9 mouse cellular contexts compared by ENCODE assay signal in the genomic region with DNA sequence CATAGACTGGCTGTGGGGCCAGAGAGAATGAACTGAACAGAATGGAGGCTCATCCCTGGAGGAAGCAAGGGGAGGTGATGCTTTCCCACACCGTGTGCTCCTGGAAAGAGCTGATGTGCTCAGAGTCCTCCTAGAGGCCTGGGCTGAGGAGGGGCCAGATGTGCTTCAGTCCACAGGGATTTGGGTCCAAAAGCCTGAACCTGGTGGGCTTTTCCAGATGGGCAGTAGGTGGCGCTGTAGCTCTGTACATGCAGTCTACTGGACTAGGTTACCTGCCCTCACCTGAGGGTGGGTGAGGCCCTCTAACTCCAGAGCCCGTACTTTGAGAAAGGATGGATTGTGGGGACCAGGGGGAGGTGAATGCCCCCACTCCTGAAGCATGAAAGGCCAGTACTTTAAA. TPM values are rescaled to one million over a fixed set of nuclear protein-coding genes. Genes with fewer than 3 reads are reported as not detected.
A peak's percentile ranks its signal among the peaks of the same experiment; 100 is the strongest.
DNase-seq lines count a peak whose midpoint lies in the region; ATAC-seq and TF ChIP-seq lines count a peak whose summit lies in the region.
"Had no signal": no experiment of that assay in that cellular context is flagged by ENCODE, and none has a peak within 500 bp of the region (broad histone marks: within the 10 kb centered on the region; RNA-seq: fewer than 3 reads in every experiment).

No protein-coding gene starts in this region.

- H3K36me3 ChIP-seq in embryonic facial prominence, embryonic 14.5 days (ENCODE audit: control insufficient read depth, insufficient read depth, low read length) = no peaks in the 10 kb centered on the region
- H3K36me3 ChIP-seq in hindbrain, embryonic 14.5 days (replicated peaks; ENCODE audit: control insufficient read depth, insufficient read depth) = no peaks in the 10 kb centered on the region
- H3K36me3 ChIP-seq in neural tube, embryonic 12.5 days = no peaks in the 10 kb centered on the region

- H3K4me1 ChIP-seq in bone marrow macrophage, adult 2 months (ENCODE audit: control insufficient read depth, insufficient read depth, low read length) = no peaks in the 10 kb centered on the region
- peaks cover 9% of the 10 kb centered on the region for H3K4me1 ChIP-seq in embryonic facial prominence, embryonic 14.5 days (ENCODE audit: control insufficient read depth, insufficient read depth, low read length)
- H3K4me1 ChIP-seq in hindbrain, embryonic 14.5 days (replicated peaks; ENCODE audit: control insufficient read depth, insufficient read depth, low read length) = 0 out of 2 replicates have a peak, but pooled peaks cover 3% of the 10 kb centered on the region
- peaks cover 6% of the 10 kb centered on the region; the same call in 1 of the 2 replicates for H3K4me1 ChIP-seq in neural tube, embryonic 12.5 days

- H3K4me3 ChIP-seq in bone marrow macrophage, adult 2 months (ENCODE audit: insufficient read depth, low read length) = no peak overlapping the region
- H3K4me3 ChIP-seq in embryonic facial prominence, embryonic 14.5 days (ENCODE audit: low read depth, low read length) = no peak overlapping the region
- no peak overlapping the region for H3K4me3 ChIP-seq in hindbrain, embryonic 14.5 days (replicated peaks; ENCODE audit: low read length)
- no peak overlapping the region for H3K4me3 ChIP-seq in neural tube, embryonic 12.5 days
- H3K4me3 ChIP-seq: megakaryocyte, embryonic 14.5 days had no signal

- intact Hi-C loops in left cerebral cortex, postnatal 4 days (cut with DNase I) = no loop called here

- no peaks in the 10 kb centered on the region for H3K27me3 ChIP-seq in embryonic facial prominence, embryonic 14.5 days (replicated peaks; ENCODE audit: control insufficient read depth, insufficient read depth, low read length)
- H3K27me3 ChIP-seq in hindbrain, embryonic 14.5 days (ENCODE audit: control insufficient read depth, insufficient read depth, low read length) = no peaks in the 10 kb centered on the region; the same call in 1 of the 2 replicates
- peaks cover 4% of the 10 kb centered on the region; the same call in 1 of the 2 replicates for H3K27me3 ChIP-seq in neural tube, embryonic 12.5 days (replicated peaks)

- no peak overlapping the region for H3K27ac ChIP-seq in bone marrow macrophage, adult 2 months (ENCODE audit: insufficient read depth, low read depth, low read length)
- no peak overlapping the region for H3K27ac ChIP-seq in embryonic facial prominence, embryonic 14.5 days (replicated peaks; ENCODE audit: low read depth, low read length)
- H3K27ac ChIP-seq in hindbrain, embryonic 14.5 days = no peak overlapping the region
- no peak overlapping the region for H3K27ac ChIP-seq in neural tube, embryonic 12.5 days

- DNase-seq in layer of hippocampus, adult 11-12 months (ENCODE audit: low spot score) = peak; percentile 61
- DNase-seq in layer of hippocampus, adult 9-10 months (ENCODE audit: low spot score) = no peak
- DNase-seq in embryonic facial prominence, embryonic 14.5 days (ENCODE audit: low spot score) = peak; percentile 75
- DNase-seq in hindbrain, embryonic 14.5 days (ENCODE audit: low spot score) = peak; percentile 73
- peak; percentile 70 for DNase-seq in left cerebral cortex, postnatal 4 days
- DNase-seq in thymus, postnatal 0 days (ENCODE audit: low spot score) = peak; percentile 67

- peak; percentile 99 for TF ChIP-seq CTCF in bone marrow macrophage, adult 2 months (IDR thresholded peaks at IDR 0.05; ENCODE audit: low read depth, low read length)

- no peak overlapping the region for H3K4me2 ChIP-seq in embryonic facial prominence, embryonic 14.5 days (ENCODE audit: low read depth, low read length)
- no peak overlapping the region for H3K4me2 ChIP-seq in hindbrain, embryonic 14.5 days (replicated peaks)
- H3K4me2 ChIP-seq in neural tube, embryonic 12.5 days (replicated peaks) = no peak overlapping the region

- 10% methylated on average over 3 of the region's 3 CpGs for WGBS in embryonic facial prominence, embryonic 14.5 days
- 9% methylated on average over 3 of the region's 3 CpGs for WGBS in hindbrain, embryonic 14.5 days
- 8% methylated on average over 3 of the region's 3 CpGs for WGBS in neural tube, embryonic 12.5 days

- H3K9ac ChIP-seq in embryonic facial prominence, embryonic 14.5 days (ENCODE audit: low read depth, low read length) = no peak overlapping the region
- H3K9ac ChIP-seq in hindbrain, embryonic 14.5 days = no peak overlapping the region
- H3K9ac ChIP-seq in neural tube, embryonic 12.5 days = no peak overlapping the region

- H3K9me3 ChIP-seq in embryonic facial prominence, embryonic 14.5 days (ENCODE audit: control insufficient read depth, low read length) = no peaks in the 10 kb centered on the region
- no peaks in the 10 kb centered on the region for H3K9me3 ChIP-seq in hindbrain, embryonic 14.5 days (ENCODE audit: control insufficient read depth, low read length)
- no peaks in the 10 kb centered on the region for H3K9me3 ChIP-seq in neural tube, embryonic 12.5 days
- H3K9me3 ChIP-seq: megakaryocyte, embryonic 14.5 days had no signal

- no peak for TF ChIP-seq POLR2A in bone marrow macrophage, adult 2 months (IDR thresholded peaks at IDR 0.05; ENCODE audit: borderline replicate concordance, low read depth, low read length)

- ATAC-seq in embryonic facial prominence, embryonic 14.5 days (ENCODE audit: low read depth) = peak; percentile 54; the same call in 1 of the 2 replicates
- no peak for ATAC-seq in hindbrain, embryonic 14.5 days (ENCODE audit: low FRiP score)
- ATAC-seq in neural tube, embryonic 12.5 days (ENCODE audit: low FRiP score, low read depth) = peak; percentile 33; the same call in 1 of the 2 replicates

RNA-seq across cellular contexts. Expression of gene Thap12, which starts 40.4 kb away (rescaled TPM):
- polyA plus RNA-seq in bone marrow macrophage, adult 2 months (2012; ENCODE audit: insufficient read depth, insufficient read length, missing spikeins) = 16.1 and 17.3 TPM in 2 replicates
- polyA plus RNA-seq in embryonic facial prominence, embryonic 14.5 days (2014; fragmentation: Nextera tagmentation; extraction: Ambion mirVana) = 58.0 and 60.3 TPM in 2 replicates
- polyA plus RNA-seq in hindbrain, embryonic 14.5 days (2014; fragmentation: Nextera tagmentation; extraction: Ambion mirVana) = 53.6 and 59.9 TPM in 2 replicates
- 10 to 100 TPM; 65.0 to 72.7 TPM for total RNA-seq in left cerebral cortex, postnatal 4 days (2021)
- 67.2 and 72.0 TPM in 2 replicates for polyA plus RNA-seq in neural tube, embryonic 12.5 days (2016; fragmentation: Nextera tagmentation; extraction: Ambion mirVana)
- 42.1 and 47.1 TPM in 2 replicates for polyA plus RNA-seq in thymus, postnatal 0 days (2015; fragmentation: Nextera tagmentation; extraction: Ambion mirVana)
